Mouse (Mus musculus): Measurements from ENCODE around the gene Cfap36. TPM values are rescaled to one million over a fixed set of nuclear protein-coding genes. Genes with fewer than 3 reads are reported as not detected.

Gene Cfap36
- polyA plus RNA-seq, 1 experiment from 2014 or later: 14.9 TPM

DNA sequence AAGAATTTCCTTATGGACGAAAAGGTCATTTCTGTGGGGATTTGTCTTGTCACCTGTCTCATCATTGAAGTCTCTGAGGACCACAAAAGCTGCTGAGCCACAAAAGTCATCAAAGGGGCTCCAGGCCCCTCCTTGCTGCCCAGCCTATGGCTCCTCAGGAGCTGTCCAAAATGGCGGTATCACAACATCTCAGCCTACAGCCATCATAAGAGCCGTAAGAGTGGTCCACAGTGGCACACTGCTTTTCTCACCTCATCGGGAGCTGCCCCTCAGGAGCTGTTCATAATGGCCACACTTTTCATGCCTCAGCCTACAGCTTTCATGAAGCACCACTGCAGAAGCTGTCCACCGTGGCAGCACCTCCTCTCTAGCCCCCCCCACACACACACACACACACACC lies 1.2 kb upstream of the Cfap36 start:
- Histone ChIP-seq H3K27ac (ENCODE audit: low read depth) (no peak overlapping the region), H3K4me3 (ENCODE audit: low read depth, low read length) (no peak overlapping the region), H3K9me3 (ENCODE audit: low read length) (no peaks in the 10 kb centered on the region), H3K36me3 (replicated peaks; ENCODE audit: insufficient read depth, low read length) (no peaks in the 10 kb centered on the region), H3K4me2 (ENCODE audit: low read depth, low read length) (no peak overlapping the region), H3K27me3 (ENCODE audit: insufficient read depth, low read length) (no peaks in the 10 kb centered on the region), H3K9ac (replicated peaks) (no peak overlapping the region), H3K4me1 (ENCODE audit: insufficient read depth) (peaks cover 8% of the 10 kb centered on the region; the same call in 1 of the 2 replicates)
- ATAC-seq: no peak
- WGBS (ENCODE audit: insufficient replicate concordance): 89% methylated on average over 5 of the region's 5 CpGs
- no peak for TF ChIP-seq CTCF (IDR thresholded peaks at IDR 0.05; ENCODE audit: low read depth)
- TF ChIP-seq EP300 (IDR thresholded peaks at IDR 0.05; ENCODE audit: low read depth): no peak
- DNase-seq: no peak

DNA sequence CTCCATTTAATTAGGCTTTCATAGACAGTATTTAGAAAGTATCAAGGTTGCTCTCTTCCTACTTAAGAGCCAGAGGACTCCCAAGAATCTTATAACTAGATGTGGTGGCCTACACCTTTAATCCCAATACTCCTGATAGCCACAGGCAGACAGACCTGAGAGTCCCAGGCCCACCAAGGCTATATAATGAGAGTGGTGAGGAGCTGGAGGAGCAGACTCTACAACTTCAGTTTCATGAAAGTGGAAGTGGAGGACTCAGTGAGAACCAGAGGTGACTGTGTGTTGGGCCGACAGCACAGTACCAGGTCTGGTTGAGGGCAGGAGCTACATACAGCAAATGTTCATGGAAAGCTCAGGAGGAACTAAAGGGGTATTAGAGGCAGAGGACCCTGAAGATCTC lies 516 bp upstream of the Cfap36 start:
- TF ChIP-seq CTCF (IDR thresholded peaks at IDR 0.05; ENCODE audit: low read depth) (no peak), EP300 (IDR thresholded peaks at IDR 0.05; ENCODE audit: low read depth) (no peak)
- Histone ChIP-seq H3K36me3 (replicated peaks; ENCODE audit: insufficient read depth, low read length) (no peaks in the 10 kb centered on the region), H3K9me3 (ENCODE audit: low read length) (no peaks in the 10 kb centered on the region), H3K9ac (replicated peaks) (no peak overlapping the region), H3K27me3 (ENCODE audit: insufficient read depth, low read length) (no peaks in the 10 kb centered on the region), H3K27ac (ENCODE audit: low read depth) (no peak overlapping the region), H3K4me1 (ENCODE audit: insufficient read depth) (peaks cover 8% of the 10 kb centered on the region; the same call in 1 of the 2 replicates), H3K4me2 (ENCODE audit: low read depth, low read length) (peak overlapping the region; percentile 94), H3K4me3 (ENCODE audit: low read depth, low read length) (peak overlapping the region; percentile 96)
- ATAC-seq: no peak
- WGBS (ENCODE audit: insufficient replicate concordance): 91% methylated on average over 1 of the region's 1 CpGs
- no peak for DNase-seq

DNA sequence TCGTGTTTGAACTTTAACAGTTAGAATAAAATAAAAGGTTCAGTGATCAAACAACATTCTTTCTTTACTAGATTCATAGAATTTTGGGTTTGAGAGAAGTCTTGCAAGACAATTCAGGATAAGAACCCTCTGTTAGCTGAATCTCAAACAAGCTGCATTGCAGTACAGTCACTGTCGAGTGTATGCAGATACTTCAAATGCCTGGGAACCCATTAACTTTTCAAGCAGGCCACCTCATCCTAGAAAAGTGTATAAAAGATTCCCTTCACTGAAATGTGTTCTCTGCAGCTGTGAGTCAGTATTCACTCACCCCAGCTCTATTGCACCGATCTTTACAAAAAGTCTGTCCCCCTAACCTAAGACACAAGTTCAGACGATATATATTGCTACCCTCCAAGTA lies 1.2 kb downstream of the Cfap36 start:
- Histone ChIP-seq H3K4me1 (ENCODE audit: insufficient read depth) (peaks cover 8% of the 10 kb centered on the region; the same call in 1 of the 2 replicates), H3K27ac (ENCODE audit: low read depth) (no peak overlapping the region), H3K9ac (replicated peaks) (peak overlapping the region; percentile 78; the same call in 1 of the 2 replicates), H3K27me3 (ENCODE audit: insufficient read depth, low read length) (no peaks in the 10 kb centered on the region), H3K36me3 (replicated peaks; ENCODE audit: insufficient read depth, low read length) (peaks cover 8% of the 10 kb centered on the region; the same call in 1 of the 2 replicates), H3K4me2 (ENCODE audit: low read depth, low read length) (peak overlapping the region; percentile 94), H3K4me3 (ENCODE audit: low read depth, low read length) (peak overlapping the region; percentile 96; the same call in 1 of the 2 replicates), H3K9me3 (ENCODE audit: low read length) (no peaks in the 10 kb centered on the region)
- DNase-seq: no peak
- no peak for ATAC-seq
- no peak for TF ChIP-seq EP300 (IDR thresholded peaks at IDR 0.05; ENCODE audit: low read depth)
- TF ChIP-seq CTCF (IDR thresholded peaks at IDR 0.05; ENCODE audit: low read depth): no peak
- WGBS (ENCODE audit: insufficient replicate concordance): 68% methylated on average over 4 of the region's 4 CpGs

- Histone ChIP-seq H3K27ac (ENCODE audit: low read depth) (no peak overlapping the region), H3K4me3 (ENCODE audit: low read depth, low read length) (no peak overlapping the region), H3K27me3 (ENCODE audit: insufficient read depth, low read length) (no peaks in the 10 kb centered on the region), H3K9ac (replicated peaks) (no peak overlapping the region), H3K4me1 (ENCODE audit: insufficient read depth) (0 out of 2 replicates have a peak, but pooled peaks cover 5% of the 10 kb centered on the region), H3K36me3 (replicated peaks; ENCODE audit: insufficient read depth, low read length) (peaks cover 8% of the 10 kb centered on the region; the same call in 1 of the 2 replicates), H3K4me2 (ENCODE audit: low read depth, low read length) (no peak overlapping the region), H3K9me3 (ENCODE audit: low read length) (no peaks in the 10 kb centered on the region)
- no peak for DNase-seq
- WGBS (ENCODE audit: insufficient replicate concordance): 84% methylated on average over 4 of the region's 4 CpGs
- no peak for ATAC-seq
- TF ChIP-seq CTCF (IDR thresholded peaks at IDR 0.05; ENCODE audit: low read depth) (no peak), EP300 (IDR thresholded peaks at IDR 0.05; ENCODE audit: low read depth) (no peak)
Observed at GRCm38 (mm10) chr11:29241961-29242360, 5.2 kb downstream of the Cfap36 start.

- Histone ChIP-seq H3K27me3 (ENCODE audit: insufficient read depth, low read length) (no peaks in the 10 kb centered on the region), H3K4me3 (ENCODE audit: low read depth, low read length) (no peak overlapping the region), H3K4me1 (ENCODE audit: insufficient read depth) (no peaks in the 10 kb centered on the region), H3K9me3 (ENCODE audit: low read length) (no peaks in the 10 kb centered on the region), H3K9ac (replicated peaks) (no peak overlapping the region), H3K4me2 (ENCODE audit: low read depth, low read length) (no peak overlapping the region), H3K36me3 (replicated peaks; ENCODE audit: insufficient read depth, low read length) (peaks cover 8% of the 10 kb centered on the region; the same call in 1 of the 2 replicates), H3K27ac (ENCODE audit: low read depth) (no peak overlapping the region)
- WGBS (ENCODE audit: insufficient replicate concordance): 90% methylated on average over 1 of the region's 1 CpGs
- TF ChIP-seq EP300 (IDR thresholded peaks at IDR 0.05; ENCODE audit: low read depth) (no peak), CTCF (IDR thresholded peaks at IDR 0.05; ENCODE audit: low read depth) (no peak)
- DNase-seq (no peak), ATAC-seq (no peak)
Observed at GRCm38 (mm10) chr11:29239353-29239752, 7.9 kb downstream of the Cfap36 start.

- Histone ChIP-seq H3K27me3 (ENCODE audit: insufficient read depth, low read length) (no peaks in the 10 kb centered on the region), H3K36me3 (replicated peaks; ENCODE audit: insufficient read depth, low read length) (peaks cover 8% of the 10 kb centered on the region; the same call in 1 of the 2 replicates), H3K9me3 (ENCODE audit: low read length) (no peaks in the 10 kb centered on the region), H3K4me2 (ENCODE audit: low read depth, low read length) (no peak overlapping the region), H3K9ac (replicated peaks) (no peak overlapping the region), H3K27ac (ENCODE audit: low read depth) (no peak overlapping the region), H3K4me1 (ENCODE audit: insufficient read depth) (no peaks in the 10 kb centered on the region), H3K4me3 (ENCODE audit: low read depth, low read length) (no peak overlapping the region)
- ATAC-seq: no peak
- no peak for DNase-seq
- WGBS (ENCODE audit: insufficient replicate concordance): 82% methylated on average over 3 of the region's 3 CpGs
- TF ChIP-seq EP300 (IDR thresholded peaks at IDR 0.05; ENCODE audit: low read depth): no peak
- TF ChIP-seq CTCF (IDR thresholded peaks at IDR 0.05; ENCODE audit: low read depth): no peak
Observed at GRCm38 (mm10) chr11:29238551-29238950, 8.7 kb downstream of the Cfap36 start.

DNA sequence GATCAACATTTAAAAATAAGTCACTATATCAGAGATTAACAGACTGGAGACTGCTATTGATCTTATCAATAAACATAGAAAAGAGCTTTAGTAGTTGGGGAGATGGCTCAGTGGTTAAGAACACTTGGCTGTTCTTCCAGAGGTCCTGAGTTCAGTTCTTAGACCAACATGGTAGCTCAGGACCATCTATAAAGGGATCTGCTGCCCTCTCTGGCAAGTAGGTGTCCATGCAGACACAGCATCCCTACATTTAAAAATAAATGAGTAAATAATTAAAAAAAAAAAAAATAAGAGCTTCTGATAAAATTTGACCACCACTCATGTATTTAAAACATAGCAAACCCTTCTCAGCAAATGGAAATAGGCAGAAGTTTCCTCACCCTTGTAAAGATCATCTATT lies 9.2 kb downstream of the Cfap36 start:
- ATAC-seq: no peak
- no peak for TF ChIP-seq EP300 (IDR thresholded peaks at IDR 0.05; ENCODE audit: low read depth)
- no peak for TF ChIP-seq CTCF (IDR thresholded peaks at IDR 0.05; ENCODE audit: low read depth)
- DNase-seq: no peak
- no peaks in the 10 kb centered on the region for H3K27me3 ChIP-seq (ENCODE audit: insufficient read depth, low read length)
- H3K4me1 ChIP-seq (ENCODE audit: insufficient read depth): no peaks in the 10 kb centered on the region
- peaks cover 8% of the 10 kb centered on the region; the same call in 1 of the 2 replicates for H3K36me3 ChIP-seq (replicated peaks; ENCODE audit: insufficient read depth, low read length)
- no peak overlapping the region for H3K27ac ChIP-seq (ENCODE audit: low read depth)
- H3K9ac ChIP-seq (replicated peaks): no peak overlapping the region
- H3K4me2 ChIP-seq (ENCODE audit: low read depth, low read length): no peak overlapping the region
- no peaks in the 10 kb centered on the region for H3K9me3 ChIP-seq (ENCODE audit: low read length)
- no peak overlapping the region for H3K4me3 ChIP-seq (ENCODE audit: low read depth, low read length)
